Mouse (Mus musculus) Muller cell, postnatal 12 days (primary cell): ENCODE measurements at regions not wholly inside any gene's neighbourhood (a gene's known extent, or its start where the extent isn't known, plus 50 kb on each side); places are given as distances from the start of the nearest gene placed in this dataset.

Experiments used
- DNase-seq: peaks from one replicate; pipeline ENCODE4 v3.0.0-alpha.2; 2015; ENCODE audit errors: inconsistent ontology term

DNA sequence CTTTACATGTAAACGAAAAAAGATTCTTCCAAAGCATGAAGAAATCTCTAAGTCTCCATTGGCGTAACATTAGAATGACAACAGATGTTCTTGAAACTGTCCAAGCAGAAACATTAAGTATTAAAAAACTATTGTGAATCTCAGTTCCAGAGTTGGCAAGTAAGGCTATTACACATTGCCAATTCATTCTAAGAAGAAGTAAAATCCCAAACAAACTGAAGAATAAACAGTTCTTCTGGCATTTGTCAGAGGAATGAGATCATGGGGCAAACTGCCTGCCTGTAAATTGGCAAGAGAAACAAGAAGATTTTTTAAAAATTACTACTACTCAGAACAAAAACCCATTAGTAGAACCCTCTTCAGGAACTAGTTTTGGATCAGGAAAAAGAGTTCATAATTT, 680.1 kb downstream of the Nova1 start:
- DNase-seq: peak; percentile 46

DNA sequence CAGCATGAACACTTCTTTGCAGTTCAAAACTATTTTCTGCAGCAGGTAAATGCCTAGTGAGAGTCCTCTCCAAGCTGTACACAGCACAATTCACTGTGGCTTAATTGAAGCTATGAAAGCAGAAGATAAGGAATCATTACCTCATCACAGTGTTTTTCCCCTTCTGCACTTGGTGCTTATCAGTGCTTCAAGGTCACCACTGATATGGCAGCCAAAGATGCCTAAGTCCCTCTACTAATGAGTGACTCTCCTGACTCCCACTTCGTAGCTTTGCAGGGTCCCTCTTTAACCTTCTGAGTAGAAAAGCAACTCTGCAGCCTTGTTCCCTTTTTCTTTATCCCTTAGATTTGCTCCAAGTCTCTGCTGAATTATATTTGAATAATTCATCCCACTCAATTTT, 692.9 kb downstream of the Nova1 start:
- DNase-seq: peak; percentile 1

GRCm38 (mm10) chr12:46111352-46111751, 707.4 kb downstream of the Nova1 start:
- DNase-seq: no peak

- no peak for DNase-seq
Measured at GRCm38 (mm10) chr12:46083356-46083755, 735.4 kb downstream of the Nova1 start.

DNA sequence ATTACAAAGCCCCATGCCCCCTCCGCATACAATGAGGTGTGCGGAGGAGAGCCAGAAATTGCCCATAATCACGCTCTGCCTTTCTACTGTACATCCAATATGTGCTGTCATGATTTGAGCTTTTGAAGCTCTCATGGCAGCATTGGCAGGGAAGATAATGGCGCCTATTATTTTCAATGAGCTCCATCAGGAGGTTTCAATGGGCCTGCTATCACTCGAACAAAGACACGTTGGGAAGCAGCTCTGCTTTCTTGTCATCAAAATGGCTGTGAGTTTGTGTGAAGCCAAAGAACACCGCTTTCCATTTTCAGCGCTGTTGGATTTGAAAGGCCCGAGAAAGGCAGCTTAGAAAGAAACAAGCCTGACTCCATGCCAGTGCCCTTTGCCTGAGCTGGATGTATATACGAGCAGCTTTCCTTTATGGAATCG, 742.9 kb downstream of the Nova1 start:
- no peak for DNase-seq

GRCm38 (mm10) chr12:46075355-46075754, 743.4 kb downstream of the Nova1 start:
- no peak for DNase-seq

- DNase-seq: no peak
Measured at GRCm38 (mm10) chr12:46066896-46067295, 751.8 kb downstream of the Nova1 start.

DNA sequence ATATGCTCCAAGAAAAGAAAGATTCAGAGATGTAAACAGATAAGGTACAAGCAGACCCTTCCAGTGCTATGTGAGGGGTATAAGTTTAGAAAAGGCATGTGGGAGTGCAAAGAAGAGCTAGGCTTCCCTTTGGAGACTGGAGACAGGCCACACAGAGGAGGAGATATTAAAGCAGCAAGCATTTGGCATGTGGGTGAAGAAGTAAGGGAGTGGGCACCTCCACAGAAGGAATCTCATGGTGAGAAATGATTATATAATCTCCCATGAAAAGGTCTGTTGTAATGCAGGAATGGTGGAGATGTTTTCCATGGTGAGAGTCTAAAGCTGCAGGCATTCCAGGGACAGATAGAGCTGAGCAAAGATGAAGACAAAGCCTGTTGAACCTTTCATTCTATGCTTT, 778.1 kb downstream of the Nova1 start:
- no peak for DNase-seq

DNA sequence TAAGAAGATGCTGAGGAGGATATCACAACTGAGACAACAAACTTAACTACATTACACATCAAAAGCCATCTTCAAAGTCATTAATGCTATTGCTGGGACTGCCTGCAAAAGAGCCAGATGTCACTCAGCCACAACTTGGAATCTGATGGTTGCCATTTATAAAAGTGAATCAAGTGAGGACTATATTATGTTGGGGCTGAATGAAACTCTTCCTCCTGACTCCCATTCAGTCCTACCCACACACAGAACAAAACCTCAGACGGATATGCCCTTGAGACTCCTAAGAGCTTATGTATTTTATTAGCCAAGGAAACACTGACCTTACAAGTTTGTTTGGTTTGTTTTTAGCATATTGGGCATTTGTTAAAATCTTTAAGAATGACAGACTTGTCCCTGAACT, 778.5 kb downstream of the Nova1 start:
- no peak for DNase-seq

- no peak for DNase-seq
Measured at GRCm38 (mm10) chr12:46036540-46037094, 782.1 kb downstream of the Nova1 start.

- DNase-seq: no peak
Measured at GRCm38 (mm10) chr12:46025266-46025665, 793.5 kb downstream of the Nova1 start.

GRCm38 (mm10) chr12:46021546-46021910, 797.2 kb downstream of the Nova1 start:
- DNase-seq: no peak

GRCm38 (mm10) chr12:46020835-46021545, 797.7 kb downstream of the Nova1 start:
- DNase-seq: no peak

- DNase-seq: no peak
Measured at GRCm38 (mm10) chr12:45977691-45978414, 840.9 kb downstream of the Nova1 start.

DNA sequence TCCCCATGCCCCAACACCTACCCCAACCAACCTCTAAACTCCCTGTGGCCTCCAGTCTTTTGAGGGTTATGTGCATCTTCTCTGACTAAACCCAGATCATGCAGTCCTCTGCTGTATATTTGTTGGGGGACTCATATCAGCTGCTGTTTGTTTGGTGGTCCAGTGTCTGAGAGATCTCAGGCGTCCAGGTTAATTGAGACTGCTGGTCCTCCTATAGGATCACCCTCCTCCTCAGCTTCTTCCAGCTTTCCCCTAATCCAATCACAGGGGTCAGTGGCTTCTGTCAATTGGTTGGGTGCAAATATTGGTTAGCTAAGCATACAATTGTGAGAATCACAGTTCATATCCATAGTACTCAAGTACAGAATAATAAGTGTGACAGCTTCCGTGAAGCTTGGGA, 842.9 kb downstream of the Nova1 start:
- no peak for DNase-seq

DNA sequence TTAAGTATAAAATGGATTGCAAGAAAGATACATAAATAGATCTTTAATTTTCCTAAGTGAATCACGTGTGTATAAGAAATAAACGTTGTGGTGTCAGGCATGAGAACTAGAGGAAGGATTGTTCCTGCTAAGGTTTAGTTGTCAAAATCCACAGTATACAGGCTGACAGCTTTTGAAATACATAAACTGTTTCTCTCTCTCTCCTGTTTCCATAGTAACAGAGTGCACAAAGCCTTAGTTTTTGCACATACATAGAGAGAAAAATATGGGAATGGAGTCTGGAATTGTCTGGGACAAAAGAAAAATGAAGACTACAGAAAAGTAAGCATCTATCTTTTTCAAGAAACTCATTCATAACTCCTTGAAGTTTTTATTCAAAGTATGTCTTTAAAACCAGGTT, 848.3 kb downstream of the Nova1 start:
- DNase-seq: no peak

GRCm38 (mm10) chr12:45969881-45970280, 848.8 kb downstream of the Nova1 start:
- no peak for DNase-seq

DNA sequence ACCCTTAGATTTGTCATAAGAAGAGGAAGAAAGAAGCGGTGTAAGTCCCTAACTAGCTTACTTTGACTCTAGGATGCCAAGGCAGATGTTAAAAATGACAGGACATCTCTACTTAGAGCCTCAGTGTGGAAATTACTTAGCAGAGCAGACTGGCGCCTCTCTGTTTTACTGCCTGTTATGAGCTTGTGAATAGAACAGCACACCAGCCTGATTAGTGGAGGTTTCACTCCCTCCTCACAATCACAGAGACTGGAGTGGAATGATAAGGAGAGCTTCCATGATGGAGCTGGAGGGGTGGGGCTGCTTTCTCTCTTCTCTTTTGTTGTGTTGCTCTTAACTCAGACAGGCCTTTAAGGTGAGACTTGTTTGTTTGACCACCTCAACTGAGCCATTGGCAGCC, 871.8 kb downstream of the Nova1 start:
- no peak for DNase-seq

DNA sequence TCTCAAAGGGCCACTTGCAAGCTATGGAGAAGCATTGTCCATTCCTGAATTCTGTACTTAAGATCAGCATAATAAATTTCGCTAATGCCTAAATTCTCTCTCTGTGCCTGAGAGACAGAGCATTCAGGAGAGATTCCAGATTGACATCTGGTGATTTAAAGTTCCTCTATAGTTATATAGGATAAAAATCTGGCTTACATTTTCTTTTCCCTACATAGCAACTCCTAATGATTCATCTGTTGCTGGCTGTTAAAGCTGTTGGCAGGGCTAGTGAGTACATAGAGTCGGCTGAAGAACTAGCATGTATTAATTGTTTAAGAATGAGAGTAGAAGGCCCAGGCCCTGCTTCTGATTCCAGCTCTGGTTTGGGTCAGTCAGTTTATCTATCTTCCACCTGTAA, 870.0 kb upstream of the Stxbp6 start:
- no peak for DNase-seq

DNA sequence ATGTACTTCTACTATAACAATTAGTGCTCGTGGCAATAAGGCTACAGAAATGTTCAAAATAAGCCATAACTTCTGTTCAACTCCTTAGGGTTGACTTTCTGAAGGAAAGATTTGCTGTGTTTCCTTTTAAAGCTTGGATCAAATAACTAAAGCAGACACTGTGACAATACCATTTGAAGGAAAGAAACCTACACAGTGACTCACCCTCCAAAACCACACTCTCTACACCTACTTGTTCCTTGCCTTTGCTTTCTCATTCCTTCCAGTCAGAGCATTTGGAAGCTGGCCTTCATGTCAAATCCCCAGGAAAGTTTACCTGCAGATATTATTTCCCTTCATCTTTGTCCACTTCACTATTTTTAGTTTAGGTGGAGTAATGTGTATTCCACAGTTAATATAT, 867.9 kb upstream of the Stxbp6 start:
- DNase-seq: no peak

DNA sequence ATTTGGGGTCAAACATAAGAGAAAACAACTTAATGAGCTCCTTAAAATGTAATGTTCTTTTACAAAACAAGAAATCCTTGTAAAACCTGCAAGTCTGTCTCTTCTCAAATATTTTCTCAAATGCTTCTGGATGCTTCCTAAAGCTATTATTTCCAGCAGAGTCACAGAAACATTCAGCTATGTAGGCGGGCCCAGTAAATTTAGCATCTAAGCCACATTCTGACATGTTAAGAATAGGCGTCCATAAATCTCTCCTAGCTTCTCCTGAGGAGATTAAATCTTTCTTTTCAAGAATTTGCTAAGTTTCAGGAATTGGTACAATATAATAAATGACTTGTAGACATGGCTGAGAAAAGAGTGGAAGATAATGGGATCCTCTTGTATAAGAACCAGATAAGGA, 858.9 kb upstream of the Stxbp6 start:
- no peak for DNase-seq

GRCm38 (mm10) chr12:45932251-45932650, 857.7 kb upstream of the Stxbp6 start:
- DNase-seq: no peak

DNA sequence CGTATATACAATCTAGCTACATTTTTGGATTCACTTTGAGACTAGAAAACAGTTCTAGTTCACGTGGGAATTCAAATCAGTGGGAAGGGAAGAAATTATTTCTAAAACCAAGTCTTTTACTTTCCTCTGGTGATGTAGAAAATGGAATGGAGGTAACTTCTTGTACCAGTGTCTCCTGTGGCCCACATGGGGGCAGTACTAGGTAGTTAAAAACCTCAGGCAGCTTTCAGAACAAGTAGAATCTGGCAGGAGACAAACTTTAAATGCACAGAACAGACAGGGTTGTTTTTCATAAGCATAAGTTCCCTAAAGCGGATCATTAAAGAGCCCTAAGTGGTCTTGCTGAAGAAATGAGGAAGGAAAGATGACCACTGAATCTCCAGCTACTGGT, 855.2 kb upstream of the Stxbp6 start:
- DNase-seq: peak; percentile 35
